Mouse (Mus musculus): Measurements from ENCODE around the gene C330007P06Rik. TPM values are rescaled to one million over a fixed set of nuclear protein-coding genes. Genes with fewer than 3 reads are reported as not detected.

C330007P06Rik gene
- polyA plus RNA-seq, 1 experiment, result 6.6 TPM

DNA sequence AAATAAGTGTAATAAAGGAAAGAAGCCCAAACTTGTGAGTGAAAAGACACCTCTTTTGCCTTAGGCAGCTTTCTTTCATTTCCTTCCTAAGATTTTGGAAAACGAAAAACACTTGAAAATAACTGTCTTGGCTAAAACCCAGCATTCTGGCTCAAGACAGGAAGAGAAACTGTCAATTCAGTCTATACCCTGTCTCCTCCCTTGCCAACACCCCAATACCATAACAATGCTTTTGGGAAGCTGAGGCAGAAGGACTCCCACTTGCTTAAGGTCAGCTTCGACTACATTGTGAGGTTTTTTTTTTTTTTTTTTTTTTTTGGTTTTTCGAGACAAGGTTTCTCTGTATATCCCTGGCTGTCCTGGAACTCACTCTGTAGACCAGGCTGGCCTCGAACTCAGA is 58.5 kb downstream of the C330007P06Rik start:
- Histone ChIP-seq H3ac (ENCODE audit: control insufficient read depth, insufficient read length) (no peak overlapping the region), H3K27me3 (ENCODE audit: control insufficient read depth, insufficient read depth, insufficient read length) (no peaks in the 10 kb centered on the region), H3K36me3 (ENCODE audit: control insufficient read depth, insufficient read depth) (no peaks in the 10 kb centered on the region), H3K79me2 (ENCODE audit: control insufficient read depth, insufficient read depth) (no peaks in the 10 kb centered on the region), H3K4me3 (no peak overlapping the region), H3K4me2 (ENCODE audit: low read depth) (no peak overlapping the region)
- no peak for TF ChIP-seq POLR2AphosphoS2 (IDR thresholded peaks at IDR 0.05; ENCODE audit: insufficient read length, low read depth)
- TF ChIP-seq MAX (IDR thresholded peaks at IDR 0.05; ENCODE audit: low read depth), result no peak
- no peak for TF ChIP-seq TCF3 (IDR thresholded peaks at IDR 0.05; ENCODE audit: insufficient read length, low read depth)

DNA sequence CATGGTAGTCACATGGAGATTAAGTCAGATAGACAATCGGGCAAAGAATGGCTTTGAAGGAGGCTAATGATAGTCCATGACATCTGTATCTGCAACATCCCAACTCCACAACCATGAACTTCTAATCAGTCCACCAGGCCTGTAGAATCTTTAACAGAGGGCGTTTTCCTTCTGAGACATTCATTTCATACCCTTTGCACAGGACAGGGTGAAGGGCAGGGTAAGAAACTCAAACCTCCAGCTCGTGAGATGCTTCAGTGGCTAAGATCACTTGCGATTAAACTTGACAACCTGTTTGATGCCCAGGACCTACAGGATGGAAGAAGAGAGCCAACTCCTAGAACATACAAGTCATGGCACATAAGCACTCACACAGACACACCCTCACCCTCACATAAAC is 58.9 kb downstream of the C330007P06Rik start:
- no peak overlapping the region for H3K4me3 ChIP-seq
- no peaks in the 10 kb centered on the region for H3K27me3 ChIP-seq (ENCODE audit: control insufficient read depth, insufficient read depth, insufficient read length)
- no peak overlapping the region for H3ac ChIP-seq (ENCODE audit: control insufficient read depth, insufficient read length)
- no peaks in the 10 kb centered on the region for H3K36me3 ChIP-seq (ENCODE audit: control insufficient read depth, insufficient read depth)
- H3K4me2 ChIP-seq (ENCODE audit: low read depth), result no peak overlapping the region
- TF ChIP-seq MYOG (IDR thresholded peaks at IDR 0.05; ENCODE audit: control insufficient read depth in 1 of 3, insufficient read depth in 1 of 3, insufficient read length in 2 of 3, low read depth in 2 of 3), result no peak
- no peak for TF ChIP-seq MAX (IDR thresholded peaks at IDR 0.05; ENCODE audit: low read depth)
- no peak for TF ChIP-seq SRF (IDR thresholded peaks at IDR 0.05; ENCODE audit: control insufficient read depth, insufficient read length, low read depth)
- no peak for TF ChIP-seq REST (IDR thresholded peaks at IDR 0.05; ENCODE audit: insufficient read depth, insufficient read length)
- no peak for TF ChIP-seq TCF12 (IDR thresholded peaks at IDR 0.05; ENCODE audit: insufficient read depth, poor library complexity, severe bottlenecking)
- no peak for TF ChIP-seq E2F4 (IDR thresholded peaks at IDR 0.05; ENCODE audit: insufficient read depth)
- TF ChIP-seq POLR2AphosphoS2 (IDR thresholded peaks at IDR 0.05; ENCODE audit: insufficient read length, low read depth), result no peak
- no peak for TF ChIP-seq TCF3 (IDR thresholded peaks at IDR 0.05; ENCODE audit: insufficient read length, low read depth)
- no peak for TF ChIP-seq POLR2A (IDR thresholded peaks at IDR 0.05; ENCODE audit: insufficient read length, low read depth)
- H3K79me2 ChIP-seq (ENCODE audit: control insufficient read depth, insufficient read depth), result no peaks in the 10 kb centered on the region

DNA sequence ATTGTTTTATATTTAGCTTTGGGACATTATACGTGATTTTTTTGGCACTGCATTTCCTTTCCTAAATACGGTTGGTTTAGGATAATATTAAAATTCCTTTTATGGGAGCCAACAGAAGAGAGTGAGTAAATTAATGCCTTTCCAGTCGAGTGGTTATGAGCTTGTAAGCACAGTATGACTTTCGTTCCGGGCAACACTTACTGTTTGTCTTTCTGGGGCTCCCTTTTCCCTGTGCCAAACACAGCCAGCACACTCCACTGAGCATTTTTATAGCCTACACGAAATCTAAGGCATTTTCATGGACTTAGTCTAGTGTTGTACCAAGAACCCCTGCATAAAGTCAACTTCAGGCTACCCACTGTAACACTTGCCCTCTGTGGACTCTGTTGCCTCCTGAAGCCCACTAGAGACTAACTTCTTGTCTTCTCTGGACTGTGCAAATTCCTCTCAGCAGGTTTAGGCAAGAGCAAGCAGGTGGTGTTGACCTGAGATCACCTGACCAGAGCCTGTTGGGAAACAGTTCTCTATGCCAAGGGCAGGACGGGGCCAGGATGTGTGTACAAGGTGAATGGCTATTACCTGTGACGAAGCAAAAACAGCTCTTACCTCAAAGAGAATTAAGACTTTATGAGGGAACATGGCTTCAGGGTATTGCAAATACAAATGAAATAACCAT is 59.6 kb downstream of the C330007P06Rik start:
- Histone ChIP-seq H3ac (ENCODE audit: control insufficient read depth, insufficient read length) (no peak overlapping the region), H3K4me3 (no peak overlapping the region), H3K27me3 (ENCODE audit: control insufficient read depth, insufficient read depth, insufficient read length) (no peaks in the 10 kb centered on the region)

DNA sequence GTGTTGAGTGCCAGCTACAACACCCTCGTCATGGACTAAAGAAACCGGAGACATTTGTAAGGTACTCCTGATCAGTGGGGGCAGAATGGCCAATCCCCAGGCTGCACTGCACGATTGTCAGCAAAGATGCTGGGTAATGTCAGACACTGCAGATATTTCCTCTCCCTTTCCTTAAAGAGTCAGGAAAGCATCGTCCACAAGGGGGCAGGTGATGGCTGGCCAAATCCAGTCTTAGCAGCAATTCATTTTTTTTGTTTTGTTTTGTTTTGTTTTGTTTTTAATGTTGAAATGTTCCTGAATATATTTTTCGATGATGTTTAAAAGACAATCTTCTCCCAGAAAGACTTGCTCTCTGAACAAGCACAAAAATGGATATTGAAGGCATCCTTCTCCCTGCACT is 62.5 kb downstream of the C330007P06Rik start:
- Histone ChIP-seq H3K4me2 (ENCODE audit: low read depth) (no peak overlapping the region), H3ac (ENCODE audit: control insufficient read depth, insufficient read length) (no peak overlapping the region), H3K4me3 (no peak overlapping the region), H3K79me2 (ENCODE audit: control insufficient read depth, insufficient read depth) (no peaks in the 10 kb centered on the region), H3K36me3 (ENCODE audit: control insufficient read depth, insufficient read depth) (no peaks in the 10 kb centered on the region), H3K27me3 (ENCODE audit: control insufficient read depth, insufficient read depth, insufficient read length) (no peaks in the 10 kb centered on the region)
- TF ChIP-seq CEBPB (IDR thresholded peaks at IDR 0.05; ENCODE audit: insufficient read depth, poor library complexity, severe bottlenecking), result no peak
- TF ChIP-seq MYOG (IDR thresholded peaks at IDR 0.05; ENCODE audit: control insufficient read depth in 1 of 3, insufficient read depth in 1 of 3, insufficient read length in 2 of 3, low read depth in 2 of 3), result no peak
- no peak for TF ChIP-seq POLR2AphosphoS2 (IDR thresholded peaks at IDR 0.05; ENCODE audit: insufficient read length, low read depth)
- no peak for TF ChIP-seq MYOD1 (IDR thresholded peaks at IDR 0.05; ENCODE audit: control insufficient read depth in 1 of 3, insufficient read length in 2 of 3, low read depth in 2 of 3)
- no peak for TF ChIP-seq REST (IDR thresholded peaks at IDR 0.05; ENCODE audit: insufficient read depth, insufficient read length)
- no peak for TF ChIP-seq MAX (IDR thresholded peaks at IDR 0.05; ENCODE audit: low read depth)
- TF ChIP-seq POLR2A (IDR thresholded peaks at IDR 0.05; ENCODE audit: insufficient read length, low read depth), result no peak
- TF ChIP-seq TCF12 (IDR thresholded peaks at IDR 0.05; ENCODE audit: insufficient read depth, poor library complexity, severe bottlenecking), result no peak
- TF ChIP-seq SRF (IDR thresholded peaks at IDR 0.05; ENCODE audit: control insufficient read depth, insufficient read length, low read depth), result no peak
- no peak for TF ChIP-seq E2F4 (IDR thresholded peaks at IDR 0.05; ENCODE audit: insufficient read depth)
- TF ChIP-seq TCF3 (IDR thresholded peaks at IDR 0.05; ENCODE audit: insufficient read length, low read depth), result no peak
- TF ChIP-seq USF1 (IDR thresholded peaks at IDR 0.05; ENCODE audit: low read depth), result no peak

More for the DNA sequence above, 59.6 kb downstream of the C330007P06Rik start:
- Histone ChIP-seq H3K36me3 (ENCODE audit: control insufficient read depth, insufficient read depth) (no peaks in the 10 kb centered on the region), H3K79me2 (ENCODE audit: control insufficient read depth, insufficient read depth) (no peaks in the 10 kb centered on the region), H3K4me2 (ENCODE audit: low read depth) (no peak overlapping the region)
- TF ChIP-seq POLR2AphosphoS2 (IDR thresholded peaks at IDR 0.05; ENCODE audit: insufficient read length, low read depth) (no peak), MAX (IDR thresholded peaks at IDR 0.05; ENCODE audit: low read depth) (no peak), USF1 (IDR thresholded peaks at IDR 0.05; ENCODE audit: low read depth) (no peak), CEBPB (IDR thresholded peaks at IDR 0.05; ENCODE audit: insufficient read depth, poor library complexity, severe bottlenecking) (no peak), MYOD1 (IDR thresholded peaks at IDR 0.05; ENCODE audit: control insufficient read depth in 1 of 3, insufficient read length in 2 of 3, low read depth in 2 of 3) (no peak), E2F4 (IDR thresholded peaks at IDR 0.05; ENCODE audit: insufficient read depth) (no peak), TCF3 (IDR thresholded peaks at IDR 0.05; ENCODE audit: insufficient read length, low read depth) (no peak)

DNA sequence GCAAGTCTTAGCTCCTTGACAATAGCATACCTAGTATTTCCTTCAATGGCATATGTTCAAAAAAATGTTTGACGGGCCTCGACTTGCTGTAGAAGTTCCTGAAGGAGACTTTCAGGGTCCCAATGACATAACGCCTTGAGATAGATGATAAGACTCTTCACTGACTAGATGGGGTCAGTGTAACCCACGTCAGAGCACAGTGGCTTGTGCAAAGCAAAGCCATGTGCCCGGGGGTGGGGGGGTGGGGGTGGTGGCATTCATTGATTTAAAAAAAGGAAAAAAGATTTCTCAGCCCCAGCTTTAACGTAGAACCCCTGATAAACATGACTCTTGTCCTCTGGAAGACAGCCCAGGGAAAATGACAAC is 65.6 kb downstream of the C330007P06Rik start:
- Histone ChIP-seq H3K36me3 (ENCODE audit: control insufficient read depth, insufficient read depth) (no peaks in the 10 kb centered on the region), H3ac (ENCODE audit: control insufficient read depth, insufficient read length) (no peak overlapping the region), H3K4me3 (peak overlapping the region; percentile 20), H3K79me2 (ENCODE audit: control insufficient read depth, insufficient read depth) (no peaks in the 10 kb centered on the region), H3K4me2 (ENCODE audit: low read depth) (peak overlapping the region; percentile 61), H3K27me3 (ENCODE audit: control insufficient read depth, insufficient read depth, insufficient read length) (no peaks in the 10 kb centered on the region)
- TF ChIP-seq TCF12 (IDR thresholded peaks at IDR 0.05; ENCODE audit: insufficient read depth, poor library complexity, severe bottlenecking), result no peak
- no peak for TF ChIP-seq E2F4 (IDR thresholded peaks at IDR 0.05; ENCODE audit: insufficient read depth)
- TF ChIP-seq TCF3 (IDR thresholded peaks at IDR 0.05; ENCODE audit: insufficient read length, low read depth), result no peak
- TF ChIP-seq MYOG (IDR thresholded peaks at IDR 0.05; ENCODE audit: control insufficient read depth in 1 of 3, insufficient read depth in 1 of 3, insufficient read length in 2 of 3, low read depth in 2 of 3), result no peak
- TF ChIP-seq MYOD1 (IDR thresholded peaks at IDR 0.05; ENCODE audit: control insufficient read depth in 1 of 3, insufficient read length in 2 of 3, low read depth in 2 of 3), result no peak
- TF ChIP-seq MAX (IDR thresholded peaks at IDR 0.05; ENCODE audit: low read depth), result no peak
- TF ChIP-seq POLR2A (IDR thresholded peaks at IDR 0.05; ENCODE audit: insufficient read length, low read depth), result no peak
- TF ChIP-seq CEBPB (IDR thresholded peaks at IDR 0.05; ENCODE audit: insufficient read depth, poor library complexity, severe bottlenecking), result no peak
- TF ChIP-seq SRF (IDR thresholded peaks at IDR 0.05; ENCODE audit: control insufficient read depth, insufficient read length, low read depth), result no peak
- no peak for TF ChIP-seq USF1 (IDR thresholded peaks at IDR 0.05; ENCODE audit: low read depth)
- TF ChIP-seq REST (IDR thresholded peaks at IDR 0.05; ENCODE audit: insufficient read depth, insufficient read length), result no peak

All from myocyte (in vitro differentiated cells).